Mouse (Mus musculus): Measurements from ENCODE around the gene Gli1. TPM values are rescaled to one million over a fixed set of nuclear protein-coding genes. Genes with fewer than 3 reads are reported as not detected.

Gli1 gene
- total RNA-seq, 2 experiments from 2014 or later, result 1.5 to 1.7 TPM

GRCm38 (mm10) chr10:127350594-127351284, 9.0 kb upstream of the Gli1 start:
- DNase-seq (ENCODE audit: extremely low spot score in 1 of 2, low spot score in 2 of 2), result peak; percentile 52 to 80
- intact Hi-C loops (cut with DNase I), result loop anchor here (5.0 kb wide), 1 partner anchor 72 kb away; no protein-coding TSS in a partner anchor

- no peak for DNase-seq (ENCODE audit: extremely low spot score in 1 of 2, low spot score in 2 of 2)
Observed at GRCm38 (mm10) chr10:127349810-127350209, 8.0 kb upstream of the Gli1 start.

GRCm38 (mm10) chr10:127348957-127349356, 7.2 kb upstream of the Gli1 start:
- intact Hi-C loops (cut with DNase I), result no loop called here
- no peak for DNase-seq (ENCODE audit: extremely low spot score in 1 of 2, low spot score in 2 of 2)

More at GRCm38 (mm10) chr10:127349810-127350209, 8.0 kb upstream of the Gli1 start:
- intact Hi-C loops (cut with DNase I), result loop anchor here (5.0 kb wide), 1 partner anchor 72 kb away; no protein-coding TSS in a partner anchor

GRCm38 (mm10) chr10:127346173-127346572, 4.4 kb upstream of the Gli1 start:
- DNase-seq (ENCODE audit: extremely low spot score in 1 of 2, low spot score in 2 of 2), result no peak
- intact Hi-C loops (cut with DNase I), result no loop called here

GRCm38 (mm10) chr10:127343029-127343428, 1.3 kb upstream of the Gli1 start:
- DNase-seq (ENCODE audit: extremely low spot score in 1 of 2, low spot score in 2 of 2), result no peak
- intact Hi-C loops (cut with DNase I), result no loop called here

- intact Hi-C loops (cut with DNase I), result no loop called here
- peak in 1 of 2 experiments; percentile 44 for DNase-seq (ENCODE audit: extremely low spot score in 1 of 2, low spot score in 2 of 2)
Observed at GRCm38 (mm10) chr10:127341360-127341690, 449 bp downstream of the Gli1 start.

- DNase-seq (ENCODE audit: extremely low spot score in 1 of 2, low spot score in 2 of 2), result peak in 1 of 2 experiments; percentile 62
- intact Hi-C loops (cut with DNase I), result no loop called here
Observed at GRCm38 (mm10) chr10:127340577-127341359, 1.0 kb downstream of the Gli1 start.

- intact Hi-C loops (cut with DNase I), result loop anchor here (5.0 kb wide), 1 partner anchor 197 kb away; no protein-coding TSS in a partner anchor
Observed at GRCm38 (mm10) chr10:127339683-127340576, 1.8 kb downstream of the Gli1 start.

GRCm38 (mm10) chr10:127338930-127339682, 2.7 kb downstream of the Gli1 start:
- intact Hi-C loops (cut with DNase I), result loop anchor here (5.0 kb wide), 1 partner anchor 198 kb away; no protein-coding TSS in a partner anchor

More at GRCm38 (mm10) chr10:127339683-127340576, 1.8 kb downstream of the Gli1 start:
- peak in 1 of 2 experiments; percentile 77 for DNase-seq (ENCODE audit: extremely low spot score in 1 of 2, low spot score in 2 of 2)

GRCm38 (mm10) chr10:127337536-127338099, 4.2 kb downstream of the Gli1 start:
- no peak for DNase-seq (ENCODE audit: extremely low spot score in 1 of 2, low spot score in 2 of 2)
- intact Hi-C loops (cut with DNase I), result loop anchor here (5.0 kb wide), 1 partner anchor 200 kb away; no protein-coding TSS in a partner anchor

More at GRCm38 (mm10) chr10:127338930-127339682, 2.7 kb downstream of the Gli1 start:
- DNase-seq (ENCODE audit: extremely low spot score in 1 of 2, low spot score in 2 of 2), result peak; percentile 86 to 88

GRCm38 (mm10) chr10:127336952-127337351, 4.8 kb downstream of the Gli1 start:
- intact Hi-C loops (cut with DNase I), result loop anchor here (5.0 kb wide), 1 partner anchor 200 kb away; no protein-coding TSS in a partner anchor
- no peak for DNase-seq (ENCODE audit: extremely low spot score in 1 of 2, low spot score in 2 of 2)

GRCm38 (mm10) chr10:127335271-127335670, 6.5 kb downstream of the Gli1 start:
- intact Hi-C loops (cut with DNase I), result loop anchor here (5.0 kb wide), 1 partner anchor 202 kb away; no protein-coding TSS in a partner anchor
- no peak for DNase-seq (ENCODE audit: extremely low spot score in 1 of 2, low spot score in 2 of 2)

GRCm38 (mm10) chr10:127333152-127333551, 8.6 kb downstream of the Gli1 start:
- no peak for DNase-seq (ENCODE audit: extremely low spot score in 1 of 2, low spot score in 2 of 2)
- intact Hi-C loops (cut with DNase I), result no loop called here

GRCm38 (mm10) chr10:127332211-127332874, 9.4 kb downstream of the Gli1 start:
- DNase-seq (ENCODE audit: extremely low spot score in 1 of 2, low spot score in 2 of 2), result peak in 1 of 2 experiments; percentile 39
- intact Hi-C loops (cut with DNase I), result no loop called here

GRCm38 (mm10) chr10:127330212-127330611, 11.6 kb downstream of the Gli1 start:
- intact Hi-C loops (cut with DNase I), result no loop called here

GRCm38 (mm10) chr10:127327461-127328145, 14.2 kb downstream of the Gli1 start:
- intact Hi-C loops (cut with DNase I), result no loop called here
- peak in 1 of 2 experiments; percentile 37 for DNase-seq (ENCODE audit: extremely low spot score in 1 of 2, low spot score in 2 of 2)

More at GRCm38 (mm10) chr10:127330212-127330611, 11.6 kb downstream of the Gli1 start:
- no peak for DNase-seq (ENCODE audit: extremely low spot score in 1 of 2, low spot score in 2 of 2)
